Mouse (Mus musculus) heart, postnatal 36 days (tissue): ENCODE data around the gene Krcc1. TPM values are rescaled to one million over a fixed set of nuclear protein-coding genes. Genes with fewer than 3 reads are reported as not detected.
A peak's percentile ranks its signal among the peaks of the same experiment; 100 is the strongest.

Source experiments
- DNase-seq, 2 experiments: peaks; one replicate each; pipeline ENCODE4 v3.0.0; 2021 to 2022
- intact Hi-C: fragments of 180-260 bp; cut with DNase I; formaldehyde crosslinking; loops from one replicate; pipeline ENCODE4 v1.15.1; 2025
- total RNA-seq, 2 experiments: library from RNA; stranded (reverse); gene quantifications; 2 replicates each; pipeline ENCODE4 v1.2.3; 2021

Krcc1 gene
- 10 to 100 TPM; 51.9 to 56.0 TPM for total RNA-seq

GRCm38 (mm10) chr6:71271389-71272315, at the start of gene Krcc1:
Krcc1 (plus strand) TSS chr6:71271677.
- DNase-seq, result peak; percentile 97 to 99
- intact Hi-C loops, result loop anchor here (2.0 to 10.0 kb wide), 9 partner anchors 104 to 1973 kb away; partner anchors contain the start of genes Chmp3, Kdm3a, Mrpl35 and Rmnd5a

DNA sequence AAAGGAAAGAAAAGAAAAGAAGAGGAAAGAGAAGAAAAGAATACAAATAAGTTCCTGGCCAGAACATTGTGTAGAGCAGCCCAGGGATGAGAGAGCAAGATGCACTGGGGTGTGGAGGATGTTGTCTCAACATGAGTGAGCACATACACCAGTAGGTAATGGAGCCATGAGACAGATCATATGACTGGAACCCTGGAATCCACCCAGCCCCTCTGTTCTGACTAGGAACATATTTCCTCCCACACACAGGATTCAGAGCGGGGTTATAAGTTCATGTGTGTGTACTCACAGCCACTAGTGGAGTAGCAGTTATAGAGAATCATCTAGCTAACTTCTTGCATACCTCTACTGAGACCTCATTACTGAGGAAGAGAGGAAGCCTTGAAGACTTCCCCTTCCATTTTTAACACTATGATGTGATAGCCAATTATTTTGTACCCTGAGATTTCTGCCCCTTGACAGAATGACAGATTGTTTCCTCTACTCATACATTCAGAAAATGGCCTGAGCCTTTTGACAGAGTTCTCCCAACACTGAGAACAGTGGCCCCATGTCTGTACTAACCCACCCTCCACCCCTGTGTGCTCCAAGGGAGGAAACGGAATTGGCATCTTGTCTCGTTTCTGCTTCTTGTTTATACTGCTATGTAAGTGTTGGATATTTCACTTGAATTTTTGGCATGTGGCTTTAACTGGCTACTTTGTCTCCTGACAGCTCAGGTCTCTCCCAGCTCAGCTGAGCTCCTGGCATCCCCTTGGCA, 47.1 kb upstream of the Krcc1 start:
- intact Hi-C loops, result no loop called here
- no peak for DNase-seq

DNA sequence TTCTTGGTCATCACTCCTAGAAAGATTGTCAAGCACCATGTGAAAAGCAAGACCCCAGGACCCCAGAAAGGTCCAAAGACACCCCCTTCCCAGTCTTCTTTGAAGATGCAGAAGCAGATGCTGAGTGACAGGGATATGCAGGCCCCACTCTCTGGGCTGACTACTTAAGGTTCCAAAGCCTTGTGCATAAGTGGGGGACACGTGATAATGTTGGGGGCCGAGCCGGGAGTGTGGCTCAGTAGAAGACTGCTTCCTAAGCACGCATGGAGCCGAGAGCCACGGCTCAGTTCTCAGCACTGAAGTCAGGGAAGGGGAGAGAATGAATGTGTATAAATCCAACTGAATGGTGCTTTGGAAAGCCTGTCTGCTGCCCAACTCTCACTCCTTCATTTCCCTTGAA, 44.9 kb upstream of the Krcc1 start:
- intact Hi-C loops, result no loop called here
- DNase-seq, result no peak

DNA sequence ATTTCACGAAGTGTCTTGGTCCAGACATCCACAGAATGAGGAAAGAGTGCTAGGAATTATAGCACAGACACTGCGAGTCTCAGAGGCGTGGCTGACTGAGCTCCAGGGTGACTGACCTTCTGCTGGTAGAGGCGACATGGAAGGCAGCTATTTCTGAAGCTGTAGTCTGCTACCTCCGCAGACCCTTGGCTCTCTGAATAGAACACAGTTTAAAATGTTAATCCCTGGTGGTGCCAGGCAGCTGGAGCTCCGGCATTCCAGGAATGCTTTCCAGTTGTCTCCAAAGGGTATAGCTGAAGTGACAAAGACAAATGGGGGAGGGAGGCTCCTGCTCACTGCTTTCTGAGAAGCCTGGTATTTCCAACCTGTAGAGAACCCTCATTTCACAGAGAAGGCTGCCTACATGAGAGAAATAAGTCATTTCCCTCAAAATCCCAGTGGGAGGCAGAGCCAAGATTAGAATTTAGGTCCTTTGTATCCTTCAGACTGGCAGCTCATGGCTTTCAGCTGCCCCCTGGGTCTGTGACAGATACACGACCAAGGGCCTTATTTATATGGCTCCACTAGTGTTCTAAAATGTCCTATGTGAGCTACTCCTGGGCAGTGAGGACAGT, 44.2 kb upstream of the Krcc1 start:
- intact Hi-C loops, result no loop called here
- DNase-seq, result no peak

- no peak for DNase-seq
- intact Hi-C loops, result no loop called here
These were observed 36.4 kb upstream of the Krcc1 start for GRCm38 (mm10) chr6:71235121-71235520.

DNA sequence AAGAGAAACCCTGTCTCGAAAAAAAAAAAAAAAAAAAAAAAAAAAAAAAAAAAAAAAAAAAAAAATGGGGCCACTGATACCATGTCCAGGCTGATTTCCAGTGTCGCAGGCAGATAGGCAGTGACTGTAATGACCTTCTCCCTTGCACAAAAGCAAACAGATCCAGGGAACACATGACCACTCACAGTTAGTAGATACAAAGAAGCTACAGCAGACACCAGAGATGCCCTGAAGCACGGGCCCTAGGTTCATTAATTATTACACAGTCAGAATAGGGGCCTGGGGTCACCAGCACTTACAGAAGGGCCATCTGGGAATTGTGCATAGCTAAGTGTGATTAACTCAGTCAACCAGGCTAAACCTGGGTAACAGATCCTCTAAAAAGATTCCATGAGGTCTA, 35.5 kb upstream of the Krcc1 start:
- intact Hi-C loops, result no loop called here
- DNase-seq, result no peak

DNA sequence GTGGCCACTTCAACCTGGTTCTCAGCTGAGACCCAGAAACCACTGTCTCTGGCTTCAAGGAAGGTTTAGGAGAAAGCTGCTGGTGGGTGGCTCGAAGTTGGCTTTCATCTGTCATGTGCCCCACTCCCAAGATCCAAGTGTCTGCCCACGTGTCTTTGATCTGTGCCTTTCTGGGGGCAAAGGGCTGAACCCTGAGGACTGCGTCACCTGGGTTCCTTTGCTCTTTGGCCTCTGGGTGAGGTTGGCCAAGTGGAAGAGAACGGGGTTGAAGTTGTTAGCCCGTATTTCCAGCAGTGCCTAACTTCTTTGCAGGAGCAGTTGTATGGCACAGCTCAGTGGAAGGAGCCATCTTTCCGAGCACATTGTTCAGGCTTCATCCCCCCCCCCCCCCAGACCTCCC, 35.0 kb upstream of the Krcc1 start:
- intact Hi-C loops, result no loop called here
- no peak for DNase-seq

- intact Hi-C loops, result no loop called here
- DNase-seq, result no peak
These were observed 34.4 kb upstream of the Krcc1 start for GRCm38 (mm10) chr6:71237031-71237431.

DNA sequence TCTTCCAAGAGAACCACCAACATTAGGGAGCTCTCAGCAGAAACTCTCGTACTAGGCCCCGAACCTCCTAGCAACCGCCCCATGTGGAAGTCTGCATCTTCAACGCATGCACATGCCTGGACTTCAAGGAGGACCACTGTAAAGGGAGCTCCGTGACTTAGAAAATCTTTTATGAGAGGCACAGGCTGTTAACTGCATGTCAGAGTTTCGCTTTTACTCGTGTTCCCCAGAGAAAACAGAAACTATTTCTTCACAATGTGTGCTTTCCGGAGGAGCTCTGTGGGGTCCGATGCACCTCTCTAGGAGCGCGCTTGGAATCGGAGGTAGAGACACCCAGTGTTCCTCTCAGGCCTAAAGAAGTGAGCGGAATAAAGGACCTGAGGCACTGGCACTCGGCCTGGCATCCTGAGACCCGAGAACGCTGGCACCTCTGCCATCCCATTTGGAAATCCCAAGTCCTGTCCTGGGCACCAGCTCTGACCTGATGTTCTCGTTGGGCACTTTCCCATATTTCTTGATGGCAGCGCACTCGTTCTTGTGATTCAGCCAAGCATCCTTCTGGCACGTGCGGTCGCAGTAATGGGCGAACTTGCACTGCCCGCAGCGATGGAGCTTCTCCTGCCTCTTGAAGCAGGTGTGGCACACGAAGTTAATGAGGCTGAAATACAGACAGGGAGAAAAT, 32.3 kb upstream of the Krcc1 start:
- DNase-seq, result no peak
- intact Hi-C loops, result no loop called here

GRCm38 (mm10) chr6:71240831-71241230, 30.6 kb upstream of the Krcc1 start:
- intact Hi-C loops, result no loop called here
- DNase-seq, result no peak

DNA sequence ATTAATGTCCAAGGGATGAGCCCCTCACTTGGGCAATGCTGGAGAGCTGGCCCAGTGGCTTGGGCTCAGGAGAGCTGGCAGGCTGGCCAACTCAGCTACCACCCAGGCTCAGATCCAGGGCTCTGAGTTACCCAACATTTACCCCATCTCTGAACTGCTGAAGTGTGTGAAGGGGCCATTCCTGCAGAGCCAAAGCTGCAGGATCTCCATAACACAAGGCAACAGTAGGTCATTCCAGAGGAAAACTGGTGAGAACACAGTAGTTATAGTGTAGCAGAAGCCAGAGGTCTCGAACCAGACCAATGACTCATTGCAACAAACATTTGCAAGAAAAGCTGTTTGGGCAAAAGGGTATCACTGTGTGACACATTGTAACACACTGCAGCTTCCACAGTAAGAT, 28.7 kb upstream of the Krcc1 start:
- intact Hi-C loops, result no loop called here
- no peak for DNase-seq

GRCm38 (mm10) chr6:71243258-71243657, 28.2 kb upstream of the Krcc1 start:
- intact Hi-C loops, result no loop called here

DNA sequence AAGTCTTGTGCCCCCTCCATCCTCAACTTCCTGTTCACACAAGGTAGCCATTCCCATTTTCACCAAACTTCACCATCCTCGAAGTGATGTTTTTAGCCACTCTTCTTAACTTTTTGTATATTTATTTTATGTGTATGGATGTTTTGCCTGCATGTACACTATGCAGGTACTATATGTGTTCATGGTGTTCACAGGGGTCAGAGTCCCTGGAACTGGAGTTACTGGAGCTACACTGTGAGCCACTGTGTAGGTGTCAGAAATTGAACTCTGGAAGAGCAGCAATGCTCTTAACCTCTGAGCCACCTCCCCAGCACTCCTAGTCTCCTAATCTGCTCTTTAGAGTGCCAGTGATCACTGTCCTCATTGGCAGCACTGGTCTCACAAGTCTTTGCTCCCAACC, 23.1 kb upstream of the Krcc1 start:
- intact Hi-C loops, result no loop called here

More at GRCm38 (mm10) chr6:71243258-71243657, 28.2 kb upstream of the Krcc1 start:
- DNase-seq, result no peak

DNA sequence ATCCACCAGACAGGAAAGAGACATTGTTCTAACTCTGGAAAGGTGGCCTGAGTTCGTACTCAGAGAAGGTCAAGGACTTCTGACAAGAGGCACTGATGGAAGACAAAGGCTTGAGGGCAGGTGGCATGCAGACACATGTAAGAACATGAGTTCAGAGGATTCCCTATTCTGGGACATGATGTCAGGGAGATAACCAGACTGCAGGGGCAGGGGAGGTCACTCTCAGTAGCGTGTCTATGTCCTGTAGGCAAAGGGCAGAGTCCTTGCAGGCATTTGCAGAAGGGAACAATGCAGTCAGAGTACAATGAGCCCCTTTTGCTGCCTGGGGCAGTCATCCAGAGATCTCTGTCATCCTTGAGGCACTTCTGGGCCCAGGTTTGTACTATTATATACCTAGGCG, 21.9 kb upstream of the Krcc1 start:
- no peak for DNase-seq
- intact Hi-C loops, result no loop called here

More for the DNA sequence above, 23.1 kb upstream of the Krcc1 start:
- DNase-seq, result no peak

DNA sequence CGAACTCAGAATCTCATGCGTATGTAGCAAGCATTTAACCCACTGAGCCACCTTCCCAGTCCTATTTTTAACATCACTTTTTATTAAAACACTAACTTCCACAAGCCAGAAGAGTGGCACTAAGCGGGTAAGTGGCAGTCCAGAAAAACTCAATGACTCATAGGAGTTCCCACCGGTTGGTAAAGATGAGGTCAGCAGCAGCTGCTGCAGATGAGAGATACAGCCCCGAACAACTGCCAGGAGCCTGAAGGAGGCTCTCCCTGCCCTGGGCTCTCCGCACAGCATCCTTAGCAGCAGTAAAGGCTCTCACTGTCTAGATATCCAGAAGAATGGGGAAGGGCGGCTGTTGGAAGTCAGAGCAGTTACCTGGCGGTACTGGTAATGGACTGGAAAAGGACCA, 20.5 kb upstream of the Krcc1 start:
- intact Hi-C loops, result no loop called here
- DNase-seq, result no peak

GRCm38 (mm10) chr6:71254456-71254855, 17.0 kb upstream of the Krcc1 start:
- intact Hi-C loops, result no loop called here
- DNase-seq, result no peak

DNA sequence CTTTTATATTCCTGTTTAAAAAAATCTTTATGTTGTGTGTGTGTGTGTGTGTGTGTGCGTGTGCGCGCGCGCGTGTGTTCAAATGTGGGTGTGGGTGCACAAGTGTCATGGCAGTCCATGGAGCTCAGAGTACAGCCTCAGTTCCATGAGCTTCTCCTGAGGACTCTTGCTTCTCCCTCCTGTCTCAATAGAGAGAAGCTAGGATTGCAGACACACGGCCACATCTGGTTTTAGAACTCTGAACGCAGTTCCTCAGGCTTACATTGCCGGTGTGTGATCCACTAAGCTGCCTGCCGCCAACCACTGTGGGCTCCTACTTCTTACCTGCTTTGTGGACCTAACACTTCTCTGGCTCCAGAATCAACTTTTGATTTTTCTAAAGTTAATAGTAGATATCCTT, 15.3 kb upstream of the Krcc1 start:
- intact Hi-C loops, result no loop called here
- no peak for DNase-seq

DNA sequence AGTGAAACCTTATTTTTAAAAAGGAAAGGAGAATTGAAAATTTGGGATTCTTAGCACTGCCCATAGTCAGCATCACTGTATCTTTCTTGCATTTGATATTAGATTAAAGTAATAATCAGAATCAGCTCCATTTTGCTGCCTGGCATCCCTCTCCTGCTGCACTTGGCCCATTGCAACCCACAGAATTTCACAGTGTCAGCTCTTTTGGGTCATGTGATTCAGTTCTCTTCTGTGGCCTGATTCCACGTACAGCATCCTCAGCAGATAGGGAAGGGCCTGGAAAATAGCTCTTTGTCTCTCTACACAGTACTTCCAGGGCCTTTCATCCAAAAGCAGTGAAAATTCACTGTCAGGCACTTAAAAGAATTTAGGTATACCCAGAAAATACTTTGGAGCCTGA, 14.1 kb upstream of the Krcc1 start:
- DNase-seq, result no peak
- intact Hi-C loops, result no loop called here

GRCm38 (mm10) chr6:71258562-71258961, 12.9 kb upstream of the Krcc1 start:
- no peak for DNase-seq
- intact Hi-C loops, result no loop called here

DNA sequence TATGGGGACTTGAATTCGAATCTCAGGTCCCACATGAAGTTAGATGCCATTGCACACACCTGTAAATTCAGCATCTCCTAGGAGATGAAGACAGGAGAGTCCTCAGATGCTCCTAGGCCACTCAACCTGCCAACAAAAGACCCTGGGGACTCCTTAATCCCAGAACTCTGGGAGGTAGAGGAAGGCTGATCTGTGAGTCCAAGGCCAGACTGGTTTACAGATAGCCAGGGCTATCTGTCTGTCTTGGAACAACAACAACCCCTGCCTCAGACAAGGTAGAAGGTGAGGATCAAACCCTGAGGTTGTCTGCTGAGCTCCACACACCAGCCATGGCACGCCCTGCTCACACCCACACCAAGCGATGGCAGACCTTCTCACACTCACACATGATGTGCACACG, 12.3 kb upstream of the Krcc1 start:
- no peak for DNase-seq
- intact Hi-C loops, result no loop called here
